Mouse (Mus musculus): Measurements from ENCODE around the gene Hectd1.

DNA sequence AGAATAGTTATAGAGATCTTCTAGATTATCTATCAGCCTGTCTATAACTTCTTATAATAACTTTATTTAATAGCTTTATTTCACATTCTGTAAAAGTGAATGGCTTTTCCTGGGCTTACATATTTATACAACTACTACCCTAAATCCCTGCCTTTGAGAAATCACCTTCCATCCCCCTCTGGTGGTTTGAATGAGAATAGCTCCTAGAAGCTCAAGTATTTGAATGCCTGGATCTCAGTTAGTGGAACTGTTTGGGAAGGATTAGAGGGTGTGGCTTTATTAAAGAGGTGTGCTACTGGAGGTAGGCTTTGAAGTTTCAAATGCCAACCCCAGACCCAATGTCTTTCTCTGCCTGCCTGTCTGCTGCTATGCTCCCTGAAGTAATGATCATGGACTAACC is 127.6 kb downstream of the Hectd1 start:
- TF ChIP-seq POLR2A (IDR thresholded peaks at IDR 0.05; ENCODE audit: low read depth, low read length): no peak
- no peak for TF ChIP-seq CTCF (IDR thresholded peaks at IDR 0.05; ENCODE audit: extremely low read depth, insufficient read depth, insufficient read length, insufficient replicate concordance)

All from spleen, adult 2 months (tissue).